Mouse (Mus musculus) lung, adult 18-20 months (tissue): ENCODE measurements around the gene Ifi211.
"Not testable (repeated sequence)": the region's sequence is repeated elsewhere in the genome, so short reads cannot be mapped to it uniquely, and the experiment has no call there.

ENCODE experiments used
- DNase-seq, 2 experiments: peaks; one replicate each; pipeline ENCODE4 v3.0.0; 2022; ENCODE audit warnings: mixed read lengths in 2 of 2

Ifi211 gene

DNA sequence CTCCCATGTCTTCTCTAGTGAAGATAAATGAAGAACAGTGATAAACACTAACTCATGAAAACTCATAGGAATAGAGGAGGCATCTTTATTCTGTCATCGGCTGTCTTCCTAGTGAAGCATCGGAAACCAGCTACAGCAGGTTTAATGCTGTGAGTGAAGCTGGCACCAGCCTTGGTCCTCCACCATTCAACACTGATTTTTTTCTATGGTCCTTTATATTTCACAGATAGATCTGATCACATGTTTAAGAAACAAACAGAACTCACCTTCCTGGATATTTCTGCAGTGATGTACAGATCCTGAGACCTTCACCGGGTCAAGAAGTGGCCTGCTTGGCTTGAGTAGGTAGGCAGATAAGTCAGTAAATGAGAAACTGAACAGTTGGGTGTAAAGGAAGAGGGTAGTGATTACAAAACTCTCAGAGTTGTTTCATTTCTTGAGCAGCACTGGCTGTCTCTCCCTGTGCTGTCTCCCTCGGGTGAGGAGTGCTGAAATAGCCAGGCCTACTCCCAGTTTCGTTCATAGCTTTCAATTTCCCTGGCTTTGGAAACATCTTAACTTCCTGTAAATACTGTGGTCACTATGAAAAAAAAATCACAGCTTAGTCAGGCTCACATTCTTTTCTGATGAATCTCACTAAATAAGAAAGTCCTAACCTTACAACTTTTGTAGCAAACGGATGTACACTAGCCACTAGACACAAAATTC lies at the start of gene Ifi211:
Gene Ifi211 (minus strand): TSS at position 499 of the 708 bp plus-strand sequence.
- peak; percentile 22 to 24 for DNase-seq

- not testable (repeated sequence) for DNase-seq
These were observed 48.6 kb upstream of the Ifi211 start for GRCm38 (mm10) chr1:173961491-173961890.

DNA sequence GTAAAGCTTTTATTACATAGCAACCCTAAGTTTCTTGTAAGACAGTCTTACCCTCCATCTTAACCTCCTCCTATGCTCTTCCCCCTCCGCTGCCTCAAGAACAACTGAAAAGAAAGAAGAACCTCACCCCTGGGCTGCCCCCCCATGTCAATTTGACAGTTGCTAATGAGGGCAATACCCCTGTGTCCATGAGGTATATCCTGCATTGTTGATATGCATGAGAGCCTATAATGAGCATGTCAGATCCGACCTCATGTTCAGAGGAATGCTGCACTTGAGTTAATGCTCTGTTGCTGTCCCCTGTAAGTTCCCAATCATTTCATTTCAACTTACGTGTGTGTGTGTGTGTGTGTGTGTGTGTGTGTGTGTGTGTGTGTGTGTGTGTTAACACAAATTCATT lies 47.2 kb upstream of the Ifi211 start:
- not testable (repeated sequence) for DNase-seq

DNA sequence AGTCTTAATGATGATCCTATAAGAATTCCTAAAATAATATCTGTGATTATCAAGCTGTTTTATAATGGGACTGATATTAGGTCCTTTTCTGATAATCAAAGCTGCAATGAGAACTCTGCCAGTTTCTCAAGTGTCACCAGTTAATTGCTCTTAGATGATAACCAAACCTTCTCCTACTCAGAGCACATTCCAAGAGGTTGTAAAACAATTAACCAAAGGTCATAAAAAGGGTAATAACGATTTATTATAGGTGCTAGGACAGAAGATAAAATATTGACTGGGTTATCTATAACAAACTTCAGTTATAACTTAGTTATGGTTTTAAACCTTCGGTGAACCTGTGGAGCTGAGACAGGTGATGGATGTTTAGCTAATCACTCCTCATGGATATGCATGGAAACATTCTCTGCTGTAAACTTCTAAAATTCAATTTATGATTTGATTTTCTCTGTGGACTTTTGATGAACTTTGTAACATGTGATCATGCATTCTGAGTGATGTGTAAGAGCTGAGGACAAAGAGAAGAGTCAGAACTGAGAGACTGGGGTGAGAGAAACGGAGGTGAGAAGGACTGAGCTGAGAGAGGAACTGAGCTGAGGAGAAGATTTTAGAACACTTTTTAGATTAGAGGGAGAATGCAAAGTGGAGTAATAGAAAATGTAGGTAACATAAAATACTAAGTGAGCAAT lies 43.1 kb upstream of the Ifi211 start:
- not testable (repeated sequence) for DNase-seq

- no peak for DNase-seq
These were observed 42.4 kb upstream of the Ifi211 start for GRCm38 (mm10) chr1:173955071-173955796.

- no peak for DNase-seq
These were observed 40.7 kb upstream of the Ifi211 start for GRCm38 (mm10) chr1:173953563-173953962.

- DNase-seq: not testable (repeated sequence)
These were observed 36.2 kb upstream of the Ifi211 start for GRCm38 (mm10) chr1:173949044-173949443.

GRCm38 (mm10) chr1:173942780-173943066 lies 29.9 kb upstream of the Ifi211 start:
- not testable (repeated sequence) for DNase-seq

DNA sequence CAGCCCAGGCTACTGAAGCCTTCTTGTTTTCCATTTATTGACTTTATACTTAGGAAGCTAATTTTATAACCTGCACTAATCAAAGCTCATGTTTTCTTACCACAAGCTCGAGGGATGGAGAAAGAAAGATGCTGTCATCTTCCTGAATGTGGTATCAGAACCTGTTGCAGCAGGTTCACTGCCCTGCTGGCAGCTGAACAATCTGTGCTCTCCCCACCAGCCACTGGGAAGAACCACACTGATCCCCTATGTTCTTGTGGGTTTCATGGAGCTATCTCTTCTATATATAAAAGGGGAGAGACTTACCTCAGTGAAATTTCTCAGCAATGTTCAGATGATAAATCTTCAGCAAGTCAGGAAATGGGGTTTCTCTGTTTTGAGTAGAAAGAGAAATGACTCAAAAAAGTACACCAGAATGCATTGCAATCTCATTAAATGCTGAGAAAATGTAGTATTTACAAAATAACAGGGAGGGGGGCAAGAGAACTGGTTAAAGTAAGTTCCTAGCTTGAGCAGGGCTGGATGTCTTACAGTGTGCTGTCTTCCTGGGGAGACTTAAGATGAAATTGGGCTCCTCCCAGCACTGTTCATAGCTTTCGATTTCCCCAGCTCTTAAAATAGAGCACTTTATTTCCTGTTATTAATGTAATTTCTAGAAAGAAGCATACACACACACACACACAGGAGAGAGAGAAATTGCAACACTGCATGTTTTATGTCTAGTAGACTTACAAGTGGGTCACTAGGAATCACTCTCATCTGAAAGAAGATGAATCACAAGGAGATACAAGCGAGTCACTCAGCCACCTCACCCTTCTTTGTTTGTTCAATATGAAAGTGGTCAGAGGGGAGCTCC lies 29.3 kb upstream of the Ifi211 start, which contains the start of the genes Mndal and Ifi203:
Gene Mndal (minus strand): TSS at position 568 of the 856 bp plus-strand sequence.
Gene Ifi203 (minus strand): TSS at position 749 of the 856 bp plus-strand sequence.
- not testable (repeated sequence) for DNase-seq

GRCm38 (mm10) chr1:173941522-173941921 lies 28.7 kb upstream of the Ifi211 start:
- DNase-seq: not testable (repeated sequence)

- not testable (repeated sequence) for DNase-seq
These were observed 6.4 kb upstream of the Ifi211 start for GRCm38 (mm10) chr1:173919279-173919678.

- no peak for DNase-seq
These were observed 1.7 kb upstream of the Ifi211 start for GRCm38 (mm10) chr1:173914559-173914958.

DNA sequence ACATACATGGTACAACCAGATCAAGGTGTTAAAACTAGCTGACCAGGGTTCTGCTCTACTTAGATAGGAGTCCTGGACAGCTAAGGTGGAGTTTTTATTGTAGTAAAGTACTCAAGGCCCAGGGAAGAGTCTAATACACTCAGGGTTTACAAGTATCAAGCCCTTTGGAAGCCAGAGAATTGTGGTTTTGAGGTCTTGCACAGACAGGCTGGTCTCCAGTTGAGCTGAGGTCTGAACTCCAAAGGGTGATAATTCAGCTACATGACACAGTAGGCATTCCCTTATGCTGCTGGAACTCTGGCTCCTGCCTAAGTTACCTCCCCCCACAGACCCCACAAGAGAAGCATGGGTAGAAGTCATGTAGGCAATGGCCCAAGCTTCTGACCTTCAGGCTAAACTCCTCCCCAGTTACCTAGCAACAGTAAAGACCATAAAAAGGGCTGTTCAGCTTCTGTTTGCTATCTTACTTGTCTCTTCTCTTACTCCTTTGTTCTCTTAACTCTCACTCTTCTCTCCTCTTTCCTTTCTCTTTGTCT lies 478 bp upstream of the Ifi211 start:
- DNase-seq: not testable (repeated sequence)

DNA sequence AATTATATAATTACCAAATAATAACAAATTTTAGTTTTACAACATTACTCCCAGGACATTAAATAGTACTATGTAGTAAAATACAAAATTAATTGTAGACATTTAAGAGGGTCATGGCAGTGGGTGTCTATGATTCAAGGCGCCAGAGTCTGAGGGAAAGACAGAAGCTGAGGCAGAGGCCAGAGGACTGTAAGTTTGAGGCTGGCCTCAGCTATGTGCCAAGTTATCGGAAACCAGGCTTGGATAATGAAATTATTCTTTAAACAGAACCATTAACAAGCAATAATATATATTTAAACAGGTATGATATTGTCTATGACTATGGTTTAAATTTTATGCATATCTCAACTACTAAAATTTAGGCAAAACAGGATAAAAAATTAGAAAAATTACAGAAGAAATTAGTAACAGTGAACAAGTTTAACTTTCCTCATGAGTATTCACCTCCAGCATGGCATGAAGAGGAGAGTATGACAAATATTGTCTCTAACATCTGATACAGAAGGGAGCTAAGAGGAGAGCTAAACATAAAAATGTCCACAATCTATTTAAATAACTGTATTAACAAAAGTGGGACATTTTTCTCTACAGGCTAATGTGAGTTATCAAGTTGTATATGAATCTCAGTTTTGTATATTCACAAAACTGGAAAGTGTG lies 910 bp downstream of the Ifi211 start:
- DNase-seq: no peak

- not testable (repeated sequence) for DNase-seq
These were observed 4.5 kb downstream of the Ifi211 start for GRCm38 (mm10) chr1:173908390-173908789.

DNA sequence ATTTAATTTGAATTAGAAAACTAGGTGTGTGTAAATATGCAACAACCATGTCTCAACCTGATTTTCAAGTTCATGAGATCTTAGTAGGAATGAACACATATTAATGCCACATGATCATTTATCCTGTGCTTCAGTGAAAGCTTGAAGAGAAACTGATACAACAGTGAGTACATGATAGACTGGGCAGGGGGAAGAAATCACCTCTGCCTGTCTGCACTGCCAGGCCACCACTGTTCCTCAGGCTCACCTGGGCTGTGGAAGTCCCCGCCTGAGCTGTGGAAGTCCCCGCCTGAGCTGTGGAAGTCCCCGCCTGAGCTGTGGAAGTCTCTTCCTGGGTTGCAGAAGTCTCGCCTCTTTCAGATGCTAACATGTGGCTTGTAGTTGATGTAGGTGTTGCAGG lies 7.0 kb downstream of the Ifi211 start:
- DNase-seq: not testable (repeated sequence)

DNA sequence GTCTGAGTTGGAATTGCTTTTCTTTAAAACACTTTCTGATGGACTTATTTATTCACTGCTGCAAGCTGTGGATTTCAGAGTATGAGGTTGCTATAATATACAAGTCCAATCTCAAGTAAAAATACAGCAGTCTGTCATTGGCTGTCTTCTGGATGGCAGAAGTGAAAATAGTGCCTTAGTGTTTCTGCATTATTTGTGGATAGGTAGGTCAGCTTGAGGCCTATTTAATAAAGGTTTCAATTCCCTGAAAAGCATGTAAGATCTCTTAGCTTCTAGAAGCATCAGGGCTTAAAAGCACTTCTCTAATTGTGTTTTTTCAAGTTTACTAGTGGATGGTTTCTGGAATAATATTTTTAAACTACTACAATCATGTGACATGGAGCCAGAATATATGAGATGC lies 23.1 kb downstream of the Ifi211 start:
- DNase-seq: not testable (repeated sequence)

DNA sequence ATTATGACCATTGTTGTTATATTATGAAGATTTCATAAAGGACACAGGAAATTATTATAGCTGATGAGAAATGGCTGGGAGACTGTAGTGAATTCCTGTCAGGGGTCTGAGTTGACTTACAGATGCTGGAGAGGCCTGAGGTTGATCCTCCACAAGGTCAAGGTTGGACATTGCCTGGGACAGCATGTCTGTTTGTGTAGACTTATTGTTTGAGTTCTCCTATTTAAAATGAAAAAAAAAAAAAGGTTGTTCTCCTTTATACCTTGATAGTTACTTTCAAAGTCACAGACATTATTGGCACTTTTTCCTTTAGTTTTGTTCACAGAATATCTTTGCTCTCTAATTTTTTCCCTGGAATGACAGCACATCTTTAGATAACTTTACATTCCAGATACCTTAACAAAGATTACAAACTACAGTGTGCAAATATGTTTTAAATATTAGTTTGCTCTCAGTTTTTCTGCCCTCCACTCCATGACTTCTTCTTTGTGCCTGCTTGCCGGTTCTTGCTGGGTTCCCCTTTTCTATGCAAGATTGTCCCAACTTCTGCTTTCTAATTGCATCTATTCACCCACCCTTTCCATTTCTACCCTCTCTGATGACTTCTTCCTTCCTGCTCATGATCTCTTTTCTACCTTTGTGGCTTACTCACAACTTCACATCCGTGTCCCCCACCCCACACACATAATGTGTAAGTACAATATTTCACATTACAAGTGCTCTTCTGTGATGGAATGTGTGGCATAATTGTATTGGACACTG lies 25.6 kb downstream of the Ifi211 start:
- not testable (repeated sequence) for DNase-seq

DNA sequence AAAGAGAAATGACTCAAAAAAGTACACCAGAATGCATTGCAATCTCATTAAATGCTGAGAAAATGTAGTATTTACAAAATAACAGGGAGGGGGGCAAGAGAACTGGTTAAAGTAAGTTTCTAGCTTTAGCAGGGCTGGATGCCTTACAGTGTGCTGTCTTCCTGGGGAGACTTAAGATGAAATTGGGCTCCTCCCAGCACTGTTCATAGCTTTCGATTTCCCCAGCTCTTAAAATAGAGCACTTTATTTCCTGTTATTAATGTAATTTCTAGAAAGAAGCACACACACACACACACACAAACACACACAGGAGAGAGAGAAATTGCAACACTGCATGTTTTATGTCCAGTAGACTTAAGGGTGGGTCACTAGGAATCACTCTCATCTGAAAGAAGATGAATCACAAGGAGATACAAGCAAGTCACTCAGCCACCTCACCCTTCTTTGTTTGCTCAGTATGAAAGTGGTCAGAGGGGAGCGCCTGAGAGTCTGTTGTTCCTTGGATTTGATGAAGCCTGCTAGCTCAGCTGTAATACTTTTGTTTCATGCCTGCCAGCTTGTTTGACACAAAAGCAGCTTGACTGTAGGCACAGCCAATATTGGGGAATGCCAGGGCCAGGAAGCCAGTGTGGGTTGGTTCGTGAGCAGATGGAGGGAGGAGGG lies 32.7 kb downstream of the Ifi211 start:
- peak in 1 of 2 experiments; percentile 7 for DNase-seq
